Mouse (Mus musculus) right cerebral cortex, adult 2 months (tissue): ENCODE results near the gene 1700020A23Rik.
A peak's percentile ranks its signal among the peaks of the same experiment; 100 is the strongest.
"Not testable (repeated sequence)": the region's sequence is repeated elsewhere in the genome, so short reads cannot be mapped to it uniquely, and the experiment has no call there.

Experiments
- DNase-seq, 2 experiments: peaks; one replicate each; pipeline ENCODE4 v3.0.0; 2021 to 2022; ENCODE audit warnings: low spot score in 2 of 2

1700020A23Rik gene

DNA sequence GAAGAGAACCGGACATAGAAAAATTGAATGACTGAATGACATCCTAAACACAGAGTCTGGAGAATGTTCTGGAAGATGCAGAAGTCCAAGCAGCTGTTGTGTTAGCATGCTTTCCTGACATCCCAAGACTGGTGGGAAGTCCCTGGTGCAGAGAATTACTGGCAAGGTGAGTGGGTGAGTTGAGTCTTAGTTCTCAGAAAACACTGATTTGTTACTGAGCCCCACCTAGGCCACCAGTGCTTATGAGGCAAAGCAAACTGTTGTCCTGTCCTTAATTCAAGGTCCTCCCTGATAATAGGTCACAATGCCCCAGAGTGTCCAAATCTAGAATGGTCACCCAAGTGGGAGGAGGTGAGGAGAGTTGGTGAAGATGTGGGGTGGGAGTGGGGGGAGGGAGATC is at the start of gene 1700020A23Rik, which contains the start of gene Gm28372:
Gene 1700020A23Rik (plus strand): TSS at position 321 of the 400 bp plus-strand sequence.
Gene Gm28372 (plus strand): TSS at position 301 of the 400 bp plus-strand sequence.
- no peak for DNase-seq

DNA sequence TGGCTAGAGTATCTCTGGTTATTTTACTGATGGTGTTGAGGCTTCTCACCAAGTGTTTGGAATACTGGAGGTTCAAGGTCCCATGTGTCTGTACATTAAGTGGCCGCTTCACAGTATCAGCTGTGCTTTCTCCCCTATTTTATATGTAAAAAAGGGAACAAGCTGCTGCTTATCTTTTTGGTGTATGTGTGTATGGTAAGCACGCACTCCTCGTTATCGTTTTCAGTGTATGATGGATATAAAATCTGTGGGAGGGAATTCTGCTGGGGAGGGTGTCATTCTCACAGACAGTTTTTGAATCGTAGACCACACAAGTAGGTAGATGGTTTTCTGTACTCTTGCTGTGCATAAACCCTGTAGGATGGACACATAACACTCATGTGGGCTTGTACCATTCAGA is 47.5 kb upstream of the 1700020A23Rik start:
- DNase-seq = no peak

GRCm38 (mm10) chr2:130358852-130359251 is 46.2 kb upstream of the 1700020A23Rik start:
- DNase-seq = no peak

DNA sequence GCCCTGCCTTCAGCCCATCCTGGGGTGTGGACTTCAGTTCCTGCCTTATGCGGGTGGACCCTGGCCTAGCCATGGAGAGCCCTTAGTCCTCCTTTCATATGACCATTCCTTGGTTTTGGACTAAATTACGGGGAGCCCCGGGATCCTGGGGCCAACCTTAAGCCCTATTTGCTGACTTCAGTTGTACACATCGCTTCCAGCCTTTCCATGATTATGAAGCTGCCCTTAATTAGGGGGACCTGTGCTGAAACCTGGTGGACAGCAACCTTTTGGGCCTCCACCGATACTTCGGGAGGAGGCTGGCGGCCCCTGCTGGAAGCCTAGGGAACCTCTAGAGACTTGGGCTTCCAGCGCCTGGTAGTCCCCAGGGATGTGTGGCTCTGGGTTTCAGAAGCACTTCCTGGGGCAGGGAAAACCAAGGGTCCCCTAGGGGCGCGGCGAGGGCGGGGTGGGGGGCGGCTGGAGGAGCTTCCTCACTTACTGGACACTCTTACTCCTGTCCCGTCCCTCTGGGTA is 42.5 kb upstream of the 1700020A23Rik start:
- peak; percentile 47 to 62 for DNase-seq

- no peak for DNase-seq
Measured at GRCm38 (mm10) chr2:130365211-130366094, 39.6 kb upstream of the 1700020A23Rik start.

- DNase-seq = no peak
Measured at GRCm38 (mm10) chr2:130367386-130367785, 37.7 kb upstream of the 1700020A23Rik start.

DNA sequence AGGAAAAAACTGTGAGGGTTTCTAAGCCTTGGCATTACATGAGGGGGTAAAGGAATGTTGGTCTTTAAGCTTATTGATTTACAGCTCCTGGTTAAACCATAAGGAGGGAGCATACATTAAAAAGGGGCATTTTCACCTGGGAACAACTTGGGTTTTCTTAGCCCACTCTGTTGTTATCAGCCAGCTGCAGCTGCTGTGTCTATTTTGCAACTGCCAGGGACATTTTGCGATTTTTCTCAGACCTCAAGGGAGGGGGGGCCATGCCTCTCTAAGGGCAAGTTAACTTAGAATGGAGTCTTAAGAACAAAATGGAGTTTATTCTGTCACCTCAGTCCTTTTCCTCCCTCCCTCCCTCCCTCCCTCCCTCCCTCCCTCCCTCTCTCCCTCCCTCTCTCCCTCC is 32.0 kb upstream of the 1700020A23Rik start:
- not testable (repeated sequence) for DNase-seq

- DNase-seq = no peak
Measured at GRCm38 (mm10) chr2:130374951-130375350, 30.1 kb upstream of the 1700020A23Rik start.

GRCm38 (mm10) chr2:130383205-130383604 is 21.9 kb upstream of the 1700020A23Rik start:
- DNase-seq = no peak

DNA sequence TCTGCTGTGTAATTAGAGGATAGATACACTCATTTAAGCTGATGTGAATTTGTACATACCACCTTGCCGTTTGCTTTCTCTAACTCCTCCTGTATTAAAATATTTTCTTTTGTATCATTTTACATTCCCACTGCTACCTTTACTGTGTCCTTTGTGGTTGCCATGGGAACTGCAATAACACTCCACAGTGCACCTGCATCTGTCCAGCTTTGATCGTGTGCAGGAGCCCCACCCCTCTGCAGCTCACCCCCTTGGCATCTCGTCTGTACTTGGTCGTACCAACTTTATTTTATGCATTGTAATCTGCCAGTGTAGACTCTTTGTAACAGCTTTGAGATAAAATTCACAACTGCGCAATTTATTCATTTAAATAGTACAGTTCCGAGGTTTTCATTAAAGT is 21.2 kb upstream of the 1700020A23Rik start:
- DNase-seq = no peak

DNA sequence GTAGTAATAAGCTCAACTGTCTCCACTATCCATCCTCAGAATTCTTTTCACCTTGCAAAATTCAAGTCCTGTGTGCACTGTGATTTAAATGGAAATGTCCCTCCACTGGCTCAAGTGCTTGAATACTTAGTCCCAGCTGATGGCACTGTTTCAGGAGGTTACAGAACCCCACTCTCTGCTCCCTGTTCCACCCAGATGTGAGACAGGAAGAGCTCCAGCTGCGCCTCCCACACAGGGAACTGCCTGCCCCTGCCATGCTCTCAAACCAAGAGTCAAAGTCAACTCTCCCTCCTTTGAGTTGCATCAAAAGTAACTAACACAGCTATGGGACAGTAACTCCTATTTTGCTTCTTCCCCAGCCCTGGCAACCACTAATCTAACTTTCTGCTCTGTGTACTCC is 18.8 kb upstream of the 1700020A23Rik start:
- DNase-seq = no peak

GRCm38 (mm10) chr2:130388796-130389195 is 16.3 kb upstream of the 1700020A23Rik start:
- no peak for DNase-seq

DNA sequence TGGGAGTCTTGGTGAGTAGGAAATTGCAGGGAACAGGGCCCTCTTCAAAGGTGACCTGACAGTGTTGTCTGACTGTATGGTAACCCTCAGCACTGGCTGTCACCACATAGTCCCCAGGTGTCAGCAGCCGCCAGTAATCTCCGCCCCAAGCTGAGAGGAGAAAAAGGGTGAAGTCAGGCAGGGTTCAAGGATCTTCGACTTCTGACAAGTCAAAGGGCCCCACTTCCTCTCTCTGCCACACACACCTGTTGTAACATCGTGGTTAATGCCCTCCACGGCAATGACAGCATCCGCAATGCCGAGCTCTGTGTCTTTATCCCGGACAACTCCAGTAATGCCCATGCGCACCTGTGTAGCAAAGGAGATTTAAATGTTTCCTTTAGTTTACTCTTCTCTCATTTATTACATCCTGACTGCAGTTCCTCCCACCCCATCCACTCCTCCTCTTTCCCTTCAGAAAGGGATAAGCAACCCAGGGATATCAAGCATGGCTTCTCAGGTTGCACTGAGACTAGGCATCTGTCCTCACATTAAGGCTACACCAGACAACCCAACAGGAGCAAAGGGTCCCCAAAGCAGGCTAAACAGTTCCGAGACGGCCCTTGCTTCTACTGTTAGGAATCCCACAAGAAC is 13.9 kb upstream of the 1700020A23Rik start:
- no peak for DNase-seq

GRCm38 (mm10) chr2:130392836-130393235 is 12.2 kb upstream of the 1700020A23Rik start:
- DNase-seq = no peak

DNA sequence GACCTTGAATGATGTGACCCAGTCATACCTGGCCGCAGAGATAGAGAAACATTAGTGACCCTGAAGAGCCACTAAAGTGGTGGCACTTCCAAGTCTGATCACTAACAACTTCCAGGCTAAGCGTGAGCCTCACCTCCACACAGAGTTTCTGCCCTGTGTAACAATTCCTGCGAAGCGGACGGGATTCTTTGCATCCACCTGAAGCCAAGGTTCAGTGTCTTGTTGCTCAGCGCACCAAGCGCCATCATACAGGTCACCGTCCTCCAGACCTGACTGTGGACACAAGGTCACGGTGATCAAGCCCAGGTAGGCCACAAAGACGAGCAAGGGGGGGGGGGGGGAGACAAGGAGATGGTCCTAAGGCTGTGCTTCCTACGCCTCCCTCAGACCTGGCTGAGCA is 9.4 kb upstream of the 1700020A23Rik start:
- DNase-seq = no peak

DNA sequence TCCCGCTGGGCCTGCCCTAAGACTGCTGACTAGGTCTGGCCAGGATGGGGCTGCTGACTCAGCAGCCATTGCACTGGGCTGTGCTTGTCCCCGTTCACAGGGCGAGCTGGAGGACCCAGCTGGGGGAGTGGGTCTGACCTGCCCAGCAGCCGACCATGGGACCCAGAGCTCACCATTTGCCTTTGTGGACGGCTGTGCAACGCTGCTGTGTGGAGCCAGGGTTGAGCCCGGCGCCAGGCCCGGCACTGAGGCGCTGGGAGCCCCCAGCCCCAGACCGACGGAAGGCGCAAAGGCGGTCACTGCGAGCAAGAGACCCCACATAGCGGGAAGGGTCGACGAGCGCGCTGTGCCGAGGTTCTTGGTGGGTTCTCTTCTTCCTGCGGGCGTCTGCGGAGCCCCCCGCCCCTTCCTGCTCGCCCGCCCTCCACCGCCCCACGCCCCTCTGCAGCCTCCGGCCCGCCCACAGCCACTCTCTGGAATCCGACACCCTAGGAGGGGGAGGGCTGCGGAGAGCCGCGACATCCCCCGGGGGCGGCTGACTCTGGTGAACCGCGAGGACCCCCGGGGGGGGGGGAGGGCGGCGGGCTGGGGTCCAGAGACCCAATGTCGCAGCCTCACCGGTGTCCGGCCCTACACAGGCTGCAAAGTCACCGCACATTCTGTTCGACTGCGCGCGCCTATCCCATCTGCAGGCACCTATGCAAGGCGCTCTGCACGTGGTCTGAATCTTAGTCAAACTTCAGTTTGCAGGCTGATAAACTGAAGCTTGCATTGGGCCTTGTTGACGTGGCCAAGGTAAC is 7.7 kb upstream of the 1700020A23Rik start, which contains the start of gene Cpxm1:
Gene Cpxm1 (minus strand): TSS at position 389 of the 800 bp plus-strand sequence.
- DNase-seq = no peak

DNA sequence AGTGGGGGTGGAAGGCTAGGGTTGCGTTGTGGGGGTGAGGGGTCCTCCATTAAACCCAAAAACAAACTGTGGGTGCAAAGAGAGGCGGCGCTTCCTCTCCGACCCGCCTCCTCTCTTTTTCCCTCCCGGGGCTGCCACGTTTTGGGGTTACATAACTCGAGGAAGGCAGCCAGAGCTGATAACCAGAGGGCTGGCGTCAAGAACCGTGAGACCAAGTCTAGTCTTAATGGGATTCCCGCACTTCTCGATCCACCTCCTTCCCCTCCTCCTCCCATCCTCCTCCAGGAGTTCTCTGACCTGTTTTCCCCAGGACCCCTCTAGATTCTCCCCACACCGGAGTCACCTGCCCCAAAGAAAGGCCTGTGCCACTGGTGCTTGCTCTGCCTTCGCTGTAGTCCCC is 7.0 kb upstream of the 1700020A23Rik start:
- DNase-seq = no peak

DNA sequence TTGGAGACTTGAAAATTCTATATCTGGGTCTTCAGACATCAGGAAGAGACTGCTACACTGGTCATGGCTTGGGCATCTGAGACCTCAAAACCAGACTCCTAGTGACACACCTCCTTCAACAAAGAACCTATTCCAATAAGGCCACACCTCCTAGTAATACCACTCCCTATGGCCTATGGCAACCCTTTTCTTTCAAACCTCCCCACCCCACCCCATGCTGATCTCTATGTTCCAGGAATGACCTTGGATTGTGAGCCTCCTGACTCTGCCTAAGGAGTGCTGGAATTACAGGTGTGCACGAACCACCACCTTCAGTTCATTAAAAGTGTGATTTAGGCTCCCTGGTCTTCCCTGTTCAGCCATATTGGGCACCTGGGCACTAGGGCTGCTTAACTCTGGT is 5.0 kb upstream of the 1700020A23Rik start:
- DNase-seq = no peak

DNA sequence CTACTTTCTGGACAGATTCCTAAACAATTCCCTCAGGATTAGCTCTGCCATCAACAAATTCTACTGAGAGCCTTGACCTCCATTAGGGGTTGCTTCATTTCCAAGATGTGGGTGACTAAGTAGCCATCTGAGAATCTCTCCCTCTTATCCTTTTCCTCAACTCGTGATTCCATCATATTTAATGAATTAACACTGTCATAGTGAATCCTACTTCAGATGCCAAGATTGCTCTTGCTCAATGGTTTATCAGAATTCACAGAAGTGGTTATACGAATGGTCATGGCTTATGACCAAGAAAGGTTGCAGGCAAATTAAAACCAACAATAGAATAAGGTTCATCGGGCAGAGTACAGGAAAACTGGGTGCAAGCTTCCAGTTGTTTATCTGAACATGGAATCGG is 3.2 kb upstream of the 1700020A23Rik start:
- DNase-seq = no peak

GRCm38 (mm10) chr2:130406178-130406577 is 1.1 kb downstream of the 1700020A23Rik start, which contains the start of gene Tmem239:
Gene Tmem239 (plus strand): TSS chr2:130406478.
- DNase-seq = no peak

- DNase-seq = no peak
Measured at GRCm38 (mm10) chr2:130408194-130408593, 3.1 kb downstream of the 1700020A23Rik start.
